Mouse (Mus musculus) heart, embryonic 12.5 days (tissue): Measurements from ENCODE around the gene Smyd1. TPM values are rescaled to one million over a fixed set of nuclear protein-coding genes. Genes with fewer than 3 reads are reported as not detected.
A peak's percentile ranks its signal among the peaks of the same experiment; 100 is the strongest.

Experiments used
- ATAC-seq: fragments of 200-750 bp; cut with Nextera tagmentation; 2 replicates; pipeline ENCODE4 v1.8.0; 2017; ENCODE audit warnings: moderate TSS enrichment, moderate library complexity; ENCODE audit not compliant: insufficient number of reproducible peaks, low FRiP score
- H3K27ac ChIP-seq: fragments of 300-500 bp; sonication (generic); 2 replicates; pipeline ENCODE4 v1.5.1; 2016; ENCODE audit warnings: mild to moderate bottlenecking, moderate library complexity; ENCODE audit not compliant: poor library complexity, severe bottlenecking
- H3K27me3 ChIP-seq: fragments of 300-500 bp; sonication (generic); replicated peaks from 2 replicates; pipeline ENCODE4 v1.6.1; 2016; ENCODE audit warnings: mild to moderate bottlenecking, moderate library complexity
- H3K36me3 ChIP-seq: fragments of 300-500 bp; sonication (generic); 2 replicates; pipeline ENCODE4 v1.6.1; 2016; ENCODE audit warnings: mild to moderate bottlenecking, moderate library complexity
- H3K4me1 ChIP-seq: fragments of 300-500 bp; sonication (generic); replicated peaks from 2 replicates; pipeline ENCODE4 v1.6.1; 2016; ENCODE audit warnings: mild to moderate bottlenecking
- H3K4me2 ChIP-seq: fragments of 300-500 bp; sonication (generic); 2 replicates; pipeline ENCODE4 v1.6.1; 2016; ENCODE audit warnings: mild to moderate bottlenecking, moderate library complexity
- H3K4me3 ChIP-seq: fragments of 300-500 bp; sonication (generic); 2 replicates; pipeline ENCODE4 v1.5.1; 2016; ENCODE audit warnings: mild to moderate bottlenecking
- H3K9ac ChIP-seq: fragments of 300-500 bp; sonication (generic); 2 replicates; pipeline ENCODE4 v1.6.1; 2016; ENCODE audit warnings: mild to moderate bottlenecking, moderate library complexity
- H3K9me3 ChIP-seq: fragments of 300-500 bp; sonication (generic); replicated peaks from 2 replicates; pipeline ENCODE4 v1.6.1; 2016; ENCODE audit warnings: mild to moderate bottlenecking, moderate library complexity
- WGBS: fragments of 180-500 bp; shearing (Covaris S2); methylation state at CpG from one replicate; pipeline ENCODE4 v1.1.7; 2016; 5-methylcytosine and 5-hydroxymethylcytosine counted together
- polyA plus RNA-seq: library from polyadenylated mRNA; unstranded; fragments of >200 nt; fragmentation: Nextera tagmentation; extraction: Ambion mirVana; gene quantifications from 2 replicates; pipeline ENCODE4 v1.2.1, GENCODE M21; 2016

Smyd1 gene
- polyA plus RNA-seq, 1 experiment from 2014 or later = 113 TPM

GRCm38 (mm10) chr6:71203674-71204073 lies 118.4 kb downstream of the Smyd1 start:
- no peaks in the 10 kb centered on the region for H3K27me3 ChIP-seq
- H3K4me1 ChIP-seq = no peaks in the 10 kb centered on the region
- H3K36me3 ChIP-seq = no peaks in the 10 kb centered on the region
- H3K4me2 ChIP-seq = no peak overlapping the region
- ATAC-seq = no peak
- no peak overlapping the region for H3K4me3 ChIP-seq
- H3K9me3 ChIP-seq = no peaks in the 10 kb centered on the region
- WGBS = 72% methylated on average over 5 of the region's 5 CpGs
- H3K27ac ChIP-seq = no peak overlapping the region
- no peak overlapping the region for H3K9ac ChIP-seq

GRCm38 (mm10) chr6:71201925-71202324 lies 120.1 kb downstream of the Smyd1 start:
- Histone ChIP-seq H3K9ac (no peak overlapping the region), H3K36me3 (no peaks in the 10 kb centered on the region), H3K4me2 (no peak overlapping the region), H3K27me3 (no peaks in the 10 kb centered on the region), H3K4me3 (no peak overlapping the region), H3K4me1 (peaks cover 14% of the 10 kb centered on the region), H3K27ac (no peak overlapping the region), H3K9me3 (no peaks in the 10 kb centered on the region)
- WGBS = 69% methylated on average over 5 of the region's 5 CpGs
- ATAC-seq = no peak

GRCm38 (mm10) chr6:71199612-71200011 lies 122.4 kb downstream of the Smyd1 start, which contains the start of gene Fabp1:
Gene Fabp1, plus strand, starts transcription at chr6:71199827.
- WGBS = 83% methylated on average over 4 of the region's 4 CpGs
- H3K27me3 ChIP-seq = no peaks in the 10 kb centered on the region
- H3K27ac ChIP-seq = no peak within 1 kb of the TSS
- H3K4me3 ChIP-seq = no peak within 1 kb of the TSS
- no peak within 1 kb of the TSS for H3K4me2 ChIP-seq
- H3K9ac ChIP-seq = no peak within 1 kb of the TSS
- ATAC-seq = no peak
- H3K36me3 ChIP-seq = no peaks in the 10 kb centered on the region
- H3K9me3 ChIP-seq = no peaks in the 10 kb centered on the region
- peaks cover 14% of the 10 kb centered on the region for H3K4me1 ChIP-seq

GRCm38 (mm10) chr6:71197636-71198535 lies 124.1 kb downstream of the Smyd1 start:
- peaks cover 14% of the 10 kb centered on the region for H3K4me1 ChIP-seq
- 45% methylated on average over 13 of the region's 13 CpGs for WGBS
- peak overlapping the region; percentile 27 for H3K4me2 ChIP-seq

GRCm38 (mm10) chr6:71196107-71196506 lies 125.9 kb downstream of the Smyd1 start:
- no peaks in the 10 kb centered on the region for H3K9me3 ChIP-seq

More at GRCm38 (mm10) chr6:71197636-71198535, 124.1 kb downstream of the Smyd1 start:
- Histone ChIP-seq H3K27me3 (no peaks in the 10 kb centered on the region), H3K27ac (0 out of 2 replicates have a peak overlapping the region, but pooled peaks have one; percentile 7), H3K9me3 (no peaks in the 10 kb centered on the region), H3K4me3 (no peak overlapping the region), H3K36me3 (no peaks in the 10 kb centered on the region), H3K9ac (no peak overlapping the region)
- ATAC-seq = no peak

GRCm38 (mm10) chr6:71193151-71193740 lies 128.8 kb downstream of the Smyd1 start:
- Histone ChIP-seq H3K36me3 (no peaks in the 10 kb centered on the region), H3K9ac (no peak overlapping the region), H3K4me1 (peaks cover 16% of the 10 kb centered on the region), H3K4me3 (no peak overlapping the region), H3K4me2 (no peak overlapping the region), H3K27ac (no peak overlapping the region), H3K9me3 (no peaks in the 10 kb centered on the region), H3K27me3 (no peaks in the 10 kb centered on the region)
- ATAC-seq = no peak
- 71% methylated on average over 6 of the region's 6 CpGs for WGBS

More at GRCm38 (mm10) chr6:71196107-71196506, 125.9 kb downstream of the Smyd1 start:
- H3K27ac ChIP-seq = no peak overlapping the region
- H3K27me3 ChIP-seq = no peaks in the 10 kb centered on the region
- H3K4me1 ChIP-seq = peaks cover 14% of the 10 kb centered on the region
- H3K4me2 ChIP-seq = no peak overlapping the region
- ATAC-seq = no peak
- no peak overlapping the region for H3K9ac ChIP-seq
- no peak overlapping the region for H3K4me3 ChIP-seq
- H3K36me3 ChIP-seq = no peaks in the 10 kb centered on the region

- Histone ChIP-seq H3K4me1 (peaks cover 6% of the 10 kb centered on the region), H3K9me3 (no peaks in the 10 kb centered on the region), H3K4me2 (no peak overlapping the region), H3K36me3 (no peaks in the 10 kb centered on the region), H3K27ac (no peak overlapping the region), H3K4me3 (no peak overlapping the region), H3K27me3 (no peaks in the 10 kb centered on the region), H3K9ac (no peak overlapping the region)
- no peak for ATAC-seq
- 88% methylated on average over 2 of the region's 2 CpGs for WGBS
Observed at GRCm38 (mm10) chr6:71190501-71190900, 131.5 kb downstream of the Smyd1 start.

- no peak overlapping the region for H3K4me2 ChIP-seq
- no peaks in the 10 kb centered on the region for H3K9me3 ChIP-seq
- H3K9ac ChIP-seq = no peak overlapping the region
- H3K27me3 ChIP-seq = no peaks in the 10 kb centered on the region
- WGBS = 45% methylated on average over 1 of the region's 1 CpGs
- no peak overlapping the region for H3K27ac ChIP-seq
- no peak for ATAC-seq
- no peak overlapping the region for H3K4me3 ChIP-seq
- peaks cover 6% of the 10 kb centered on the region for H3K4me1 ChIP-seq
- H3K36me3 ChIP-seq = no peaks in the 10 kb centered on the region
Observed at GRCm38 (mm10) chr6:71189578-71189977, 132.5 kb downstream of the Smyd1 start.

- ATAC-seq = no peak
- H3K27ac ChIP-seq = no peak overlapping the region
- no peaks in the 10 kb centered on the region for H3K27me3 ChIP-seq
Observed at GRCm38 (mm10) chr6:71184941-71185604, 137.0 kb downstream of the Smyd1 start.

GRCm38 (mm10) chr6:71180596-71180995 lies 141.4 kb downstream of the Smyd1 start:
- Histone ChIP-seq H3K4me2 (no peak overlapping the region), H3K36me3 (no peaks in the 10 kb centered on the region), H3K27me3 (no peaks in the 10 kb centered on the region), H3K4me1 (no peaks in the 10 kb centered on the region), H3K9me3 (no peaks in the 10 kb centered on the region), H3K4me3 (no peak overlapping the region), H3K9ac (no peak overlapping the region), H3K27ac (no peak overlapping the region)
- no peak for ATAC-seq
- WGBS = 85% methylated on average over 1 of the region's 1 CpGs

More at GRCm38 (mm10) chr6:71184941-71185604, 137.0 kb downstream of the Smyd1 start:
- H3K4me2 ChIP-seq = no peak overlapping the region
- no peak overlapping the region for H3K9ac ChIP-seq
- H3K9me3 ChIP-seq = no peaks in the 10 kb centered on the region
- H3K4me1 ChIP-seq = peaks cover 6% of the 10 kb centered on the region
- H3K4me3 ChIP-seq = no peak overlapping the region
- 62% methylated on average over 7 of the region's 7 CpGs for WGBS
- no peaks in the 10 kb centered on the region for H3K36me3 ChIP-seq
